Comparison of ENCODE assay signal across 13 mouse cellular contexts in genomic region chr6:51710926-51711615, GRCm38 (mm10).
DNase-seq lines count a peak whose midpoint lies in the region; ATAC-seq lines count a peak whose summit lies in the region.
"Had no signal": no experiment of that assay in that cellular context is flagged by ENCODE, and none has a peak within 500 bp of the region (broad histone marks: within the 10 kb centered on the region; RNA-seq: fewer than 3 reads in every experiment).

No protein-coding gene starts in this region.

- 63% methylated on average over 15 of the region's 15 CpGs for WGBS in neural tube, embryonic 13.5 days
- WGBS in limb, embryonic 10.5 days, result 83% methylated on average over 15 of the region's 15 CpGs

- H3K4me2 ChIP-seq in neural tube, embryonic 13.5 days, result no peak overlapping the region
- H3K4me2 ChIP-seq: kidney, embryonic 15.5 days had no signal

- H3K9me3 ChIP-seq in neural tube, embryonic 13.5 days, result no peaks in the 10 kb centered on the region
- no peaks in the 10 kb centered on the region for H3K9me3 ChIP-seq in limb, embryonic 10.5 days (replicated peaks)
- H3K9me3 ChIP-seq: kidney, embryonic 15.5 days had no signal

- no peak overlapping the region for H3K4me3 ChIP-seq in neural tube, embryonic 13.5 days
- H3K4me3 ChIP-seq in limb, embryonic 10.5 days, result no peak overlapping the region
- H3K4me3 ChIP-seq: kidney, embryonic 15.5 days had no signal

- peak; percentile 11 to 23 for DNase-seq in cerebellum, adult 18-20 months
- no peak for DNase-seq in cerebellum, adult 8-10 months
- DNase-seq in neural tube, embryonic 10.5 days (ENCODE audit: extremely low spot score, low spot score), result no peak
- DNase-seq in limb, embryonic 10.5 days (ENCODE audit: low spot score), result no peak
- peak; percentile 70 for DNase-seq in testis, postnatal 10 days (ENCODE audit: low spot score)
- DNase-seq in layer of hippocampus, adult 11-12 months (ENCODE audit: low spot score), result no peak
- DNase-seq in left cerebral cortex, adult 9 months (ENCODE audit: low spot score in 2 of 2), result no peak
- DNase-seq: forebrain, postnatal 0 days; right cerebral cortex, postnatal 4 days; thymus, postnatal 25 days had no signal

- H3K27ac ChIP-seq in neural tube, embryonic 13.5 days (replicated peaks), result 0 out of 2 replicates have a peak overlapping the region, but pooled peaks have one; percentile 70
- peak overlapping the region; percentile 11 for H3K27ac ChIP-seq in limb, embryonic 10.5 days
- H3K27ac ChIP-seq: kidney, embryonic 15.5 days had no signal

- ATAC-seq in neural tube, embryonic 13.5 days (ENCODE audit: low read depth), result no peak
- ATAC-seq: forebrain, postnatal 0 days; Patski had no signal

- H3K36me3 ChIP-seq in neural tube, embryonic 13.5 days, result no peaks in the 10 kb centered on the region
- no peaks in the 10 kb centered on the region for H3K36me3 ChIP-seq in limb, embryonic 10.5 days
- H3K36me3 ChIP-seq: kidney, embryonic 15.5 days had no signal

- H3K9ac ChIP-seq in neural tube, embryonic 13.5 days, result no peak overlapping the region
- H3K9ac ChIP-seq: forebrain, postnatal 0 days; kidney, embryonic 15.5 days had no signal

- H3K27me3 ChIP-seq in neural tube, embryonic 13.5 days, result no peaks in the 10 kb centered on the region
- no peaks in the 10 kb centered on the region for H3K27me3 ChIP-seq in limb, embryonic 10.5 days (ENCODE audit: low read depth, poor library complexity, severe bottlenecking)
- H3K27me3 ChIP-seq: Patski had no signal

- peaks cover 52% of the 10 kb centered on the region for H3K4me1 ChIP-seq in neural tube, embryonic 13.5 days (replicated peaks)
- peaks cover 63% of the 10 kb centered on the region for H3K4me1 ChIP-seq in limb, embryonic 10.5 days

Comparison
In these comparisons a context has a peak if more than half of its experiments do, and no peak if none do; other contexts are left out.
1. DNase-seq: peak in cerebellum, adult 18-20 months (2 of 2) and testis, postnatal 10 days (single experiment); none in cerebellum, adult 8-10 months (single experiment), neural tube, embryonic 10.5 days (single experiment), limb, embryonic 10.5 days (single experiment), layer of hippocampus, adult 11-12 months (single experiment) and left cerebral cortex, adult 9 months (0 of 2).